Mouse (Mus musculus) heart, postnatal 14 days (tissue): ENCODE data around the gene Aknad1. TPM values are rescaled to one million over a fixed set of nuclear protein-coding genes. Genes with fewer than 3 reads are reported as not detected.
A peak's percentile ranks its signal among the peaks of the same experiment; 100 is the strongest.

Source experiments
- DNase-seq, 2 experiments: peaks; one replicate each; pipeline ENCODE4 v3.0.0; 2021 to 2022
- intact Hi-C: fragments of 180-260 bp; cut with DNase I; formaldehyde crosslinking; loops from one replicate; pipeline ENCODE4 v1.15.1; 2025
- total RNA-seq, 2 experiments: library from RNA; stranded (reverse); gene quantifications; 2 replicates each; pipeline ENCODE4 v1.2.3; 2021

The Aknad1 gene
- total RNA-seq, 2 experiments from 2014 or later = 0.07 TPM; not detected in 1

DNA sequence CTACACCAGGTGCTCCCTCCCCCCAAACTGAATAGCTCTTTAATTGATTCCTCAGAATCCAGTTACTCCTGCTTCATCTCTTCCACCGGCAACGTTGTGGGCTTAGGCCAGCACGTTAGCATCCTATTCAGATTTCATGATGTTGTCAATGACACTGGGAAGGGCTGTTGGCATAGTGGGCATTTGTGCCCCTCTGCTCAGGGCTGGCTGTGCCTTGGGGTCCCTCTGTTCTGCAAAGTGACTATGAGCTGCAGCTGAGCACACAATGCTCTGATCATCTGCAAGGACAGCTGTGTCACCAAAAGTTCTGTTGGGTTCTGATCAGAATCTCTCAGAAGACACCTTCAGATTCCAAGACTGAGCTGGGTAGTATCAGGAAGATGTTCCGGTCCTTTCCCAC, 4.6 kb downstream of the Aknad1 start:
- intact Hi-C loops = no loop called here
- DNase-seq = no peak

DNA sequence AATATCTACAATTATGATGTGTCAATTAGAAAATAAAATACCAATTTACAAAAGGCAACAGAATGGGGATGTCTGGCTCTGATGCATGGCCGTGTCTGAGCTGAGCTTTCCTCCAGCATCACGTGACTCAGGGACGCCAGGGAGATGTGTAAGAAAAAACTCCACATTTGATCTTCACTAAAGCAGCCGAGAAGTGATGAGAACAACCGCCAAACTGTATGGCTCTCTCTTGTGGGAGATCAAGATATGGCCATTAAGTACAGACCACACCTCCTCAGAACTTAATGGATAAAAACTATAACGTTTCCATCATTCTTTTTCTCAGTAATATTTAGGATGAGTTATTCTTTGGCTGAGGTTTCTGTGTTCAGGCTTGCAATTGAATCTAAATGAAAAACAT, 11.6 kb downstream of the Aknad1 start:
- no peak for DNase-seq
- intact Hi-C loops = no loop called here

DNA sequence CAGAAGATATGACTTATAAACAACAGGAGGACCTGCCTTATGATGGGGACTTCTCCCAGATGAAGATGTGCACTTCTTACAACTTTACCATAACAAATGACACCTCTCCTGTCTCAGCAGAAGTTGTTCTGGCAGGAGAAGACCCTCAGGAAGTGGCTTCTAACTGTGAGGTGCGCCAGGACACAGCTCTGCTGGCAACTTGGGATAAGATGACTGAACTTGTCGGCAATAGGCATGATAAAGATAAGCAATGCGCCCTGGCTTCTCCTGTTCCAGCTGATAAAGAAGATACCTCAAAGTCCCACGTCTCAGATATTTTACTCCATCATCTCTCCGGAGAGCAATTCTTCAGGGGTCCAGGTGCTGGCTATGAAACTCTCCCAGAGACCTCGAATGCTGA, 12.2 kb downstream of the Aknad1 start:
- DNase-seq = no peak
- intact Hi-C loops = no loop called here

DNA sequence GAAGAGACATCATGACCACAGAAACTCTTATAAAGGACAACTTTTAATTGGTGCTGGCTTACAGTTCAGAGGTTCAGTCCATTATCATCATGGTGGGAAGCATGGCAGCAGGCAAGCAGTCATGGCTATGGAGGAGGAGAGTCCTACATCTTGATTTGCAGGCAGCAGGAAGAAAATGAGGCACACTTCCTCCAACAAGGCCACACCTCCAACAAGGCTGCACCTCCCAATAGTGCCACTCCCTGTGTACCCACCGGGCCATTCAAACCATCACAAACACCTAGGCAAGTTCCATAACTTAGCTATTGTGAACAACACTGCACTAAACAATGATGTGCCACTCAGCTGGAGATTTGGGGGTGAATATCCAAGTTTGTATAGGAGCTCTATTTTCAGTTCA, 15.1 kb downstream of the Aknad1 start:
- no peak for DNase-seq
- intact Hi-C loops = no loop called here

DNA sequence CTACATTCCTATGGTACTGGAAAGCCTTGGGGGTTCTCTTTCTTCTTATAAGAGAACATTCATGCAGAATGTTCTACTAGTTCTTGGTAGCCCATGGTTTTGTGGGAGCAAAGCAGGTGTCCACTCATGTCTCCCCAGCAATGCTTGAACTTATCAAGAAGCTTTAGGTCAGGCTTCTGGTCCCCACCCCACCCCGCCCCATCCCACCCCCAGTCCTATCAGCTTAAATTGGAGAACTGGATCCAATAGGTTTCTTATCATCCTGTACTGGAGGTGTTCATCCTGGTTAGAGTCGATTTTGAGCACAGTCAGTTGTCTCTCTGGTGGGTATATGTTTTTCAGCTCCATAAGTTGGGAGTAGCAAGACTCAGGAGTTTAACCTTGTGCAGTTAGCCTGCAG, 16.1 kb downstream of the Aknad1 start:
- DNase-seq = no peak
- intact Hi-C loops = no loop called here

DNA sequence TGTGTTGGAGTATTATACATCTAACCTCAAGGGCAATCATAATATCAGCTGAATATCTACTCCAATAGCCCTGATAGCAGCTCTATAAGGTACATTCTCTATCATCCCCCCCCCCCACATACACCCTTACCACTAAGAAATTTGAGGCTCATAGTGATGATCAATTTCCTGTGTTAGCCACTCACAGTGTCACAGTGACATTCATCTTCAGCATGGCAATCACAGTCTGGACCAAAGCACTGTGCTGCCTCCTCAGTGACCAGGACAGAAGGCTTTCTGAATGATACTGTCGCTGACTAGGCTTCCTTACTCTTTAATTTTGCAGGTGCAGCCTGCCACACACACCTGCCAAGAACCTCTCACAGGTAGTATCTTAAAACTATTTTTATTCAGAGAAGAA, 16.7 kb downstream of the Aknad1 start:
- no peak for DNase-seq

DNA sequence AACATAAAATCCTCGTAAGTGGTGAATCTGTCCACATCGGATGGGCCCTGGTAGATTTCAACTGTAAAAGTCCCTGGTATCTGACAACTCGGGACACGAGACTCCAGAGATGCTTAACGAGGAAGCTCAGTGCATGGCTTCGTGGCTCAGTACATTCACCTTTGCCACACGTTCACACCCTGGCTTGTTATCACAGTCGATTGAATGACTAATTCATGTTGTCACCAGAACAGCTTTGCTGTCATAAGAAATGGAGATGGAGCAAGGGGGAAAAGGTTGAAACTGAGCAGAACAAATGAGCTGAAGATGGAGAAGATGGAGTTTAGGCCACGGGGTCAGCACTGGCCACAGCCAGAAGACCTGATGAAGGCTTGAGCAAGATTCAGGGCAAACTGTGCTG, 18.1 kb downstream of the Aknad1 start:
- intact Hi-C loops = no loop called here
- DNase-seq = no peak

More for the DNA sequence above, 16.7 kb downstream of the Aknad1 start:
- intact Hi-C loops = no loop called here

DNA sequence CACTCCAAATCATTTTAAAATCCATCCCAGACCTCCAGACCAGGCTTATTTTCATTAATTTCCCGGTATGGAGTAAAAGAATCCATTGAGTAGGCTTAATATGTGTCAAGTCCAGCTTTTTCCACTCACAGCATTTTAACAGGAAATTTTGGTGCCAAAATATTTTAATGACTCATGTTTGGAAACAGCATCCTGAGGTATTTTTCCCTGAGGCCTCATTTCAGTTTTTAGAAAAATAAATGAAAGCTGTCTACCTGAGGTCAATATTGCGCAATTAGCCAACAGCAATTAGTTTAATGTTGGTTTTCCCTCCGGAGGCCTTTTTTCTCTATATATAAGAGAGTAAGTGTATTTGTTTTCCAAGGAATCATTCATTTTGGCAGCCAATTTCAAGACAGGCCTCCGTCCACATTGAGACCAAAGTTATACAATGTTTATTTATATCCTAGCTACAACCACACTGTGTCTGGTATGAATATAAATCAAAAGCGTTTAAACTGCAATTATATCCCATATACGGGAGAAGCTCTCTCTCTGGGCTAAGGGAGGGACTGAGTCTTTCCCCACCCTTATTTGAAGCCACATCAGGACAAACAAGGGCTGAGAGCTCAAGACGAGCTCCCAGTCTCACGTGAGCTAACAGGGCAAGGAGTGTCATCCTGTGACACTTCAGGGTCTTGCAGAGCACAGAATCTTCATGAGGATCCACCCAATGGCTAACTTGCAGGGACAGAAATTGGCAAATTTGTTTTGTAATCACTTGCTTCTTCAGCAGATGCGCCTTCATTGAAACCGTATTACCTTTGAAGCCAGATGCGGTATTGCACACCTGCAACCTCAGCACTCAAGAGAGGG, 20.3 kb downstream of the Aknad1 start:
- intact Hi-C loops = no loop called here
- DNase-seq = no peak

DNA sequence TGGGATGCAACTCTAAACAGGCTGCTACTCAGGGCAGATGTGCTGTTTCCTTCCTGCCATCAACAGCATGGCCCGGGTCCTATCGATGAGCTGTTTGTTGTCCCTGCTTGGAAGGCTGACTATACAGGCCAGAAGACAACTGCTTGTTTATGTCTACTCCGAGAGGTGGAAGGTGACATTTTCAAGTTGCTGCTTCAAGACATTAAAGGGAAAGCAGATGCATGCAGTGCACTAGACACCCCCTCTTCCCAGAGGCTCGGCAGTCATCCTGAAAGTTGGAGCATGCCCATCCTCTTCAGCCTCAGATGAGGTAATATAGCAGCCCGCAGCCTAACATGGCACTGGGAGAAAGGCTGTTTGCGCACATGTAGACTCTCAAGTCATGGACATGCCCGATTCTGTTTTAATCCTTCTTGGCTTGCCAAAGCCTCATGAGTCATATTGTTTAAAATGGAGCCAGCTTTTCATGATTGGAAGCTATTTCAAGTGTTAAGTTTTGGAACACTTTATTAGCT, 23.2 kb downstream of the Aknad1 start:
- peak in 1 of 2 experiments; percentile 21 for DNase-seq
- intact Hi-C loops = no loop called here

DNA sequence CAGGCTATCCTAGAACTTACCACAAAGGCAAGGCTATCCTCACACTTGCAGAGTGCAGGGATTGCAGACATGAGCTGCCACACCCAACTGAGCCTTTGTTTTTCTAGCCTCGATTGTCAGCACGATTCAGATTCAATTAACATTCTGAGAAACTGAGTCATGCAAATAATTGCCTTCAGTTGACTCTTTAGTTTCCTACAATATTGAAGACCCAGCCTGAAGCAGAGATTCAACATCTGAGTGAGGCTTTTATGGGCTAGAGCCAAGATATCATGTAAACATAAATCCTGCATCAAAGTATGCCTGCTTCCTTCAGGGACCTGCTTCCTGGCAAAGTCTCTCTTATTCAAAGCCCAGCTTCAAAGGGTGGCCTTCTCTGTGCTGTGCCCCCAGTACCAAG, 24.2 kb downstream of the Aknad1 start:
- intact Hi-C loops = no loop called here

DNA sequence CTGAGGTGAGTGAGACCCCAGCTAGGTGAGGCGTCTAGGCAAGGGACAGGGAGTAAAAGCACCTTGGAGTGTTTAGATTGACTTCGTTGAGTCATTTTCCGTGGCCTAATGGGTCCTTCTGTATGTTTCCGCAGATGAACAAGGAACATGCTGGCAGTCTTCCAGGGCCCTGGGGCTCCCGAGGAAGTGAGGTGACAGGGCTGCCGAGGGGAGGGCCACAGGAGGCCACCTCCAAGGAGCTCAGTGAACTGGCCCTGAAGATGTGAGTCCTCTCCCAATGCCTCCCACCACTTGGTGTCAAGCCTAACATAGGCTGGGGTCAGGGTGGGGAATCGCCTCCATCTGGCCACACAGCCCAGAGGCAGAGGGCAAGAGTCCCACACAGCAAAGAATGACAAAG, 25.5 kb downstream of the Aknad1 start:
- intact Hi-C loops = no loop called here
- DNase-seq = no peak

More for the DNA sequence above, 24.2 kb downstream of the Aknad1 start:
- DNase-seq = no peak

DNA sequence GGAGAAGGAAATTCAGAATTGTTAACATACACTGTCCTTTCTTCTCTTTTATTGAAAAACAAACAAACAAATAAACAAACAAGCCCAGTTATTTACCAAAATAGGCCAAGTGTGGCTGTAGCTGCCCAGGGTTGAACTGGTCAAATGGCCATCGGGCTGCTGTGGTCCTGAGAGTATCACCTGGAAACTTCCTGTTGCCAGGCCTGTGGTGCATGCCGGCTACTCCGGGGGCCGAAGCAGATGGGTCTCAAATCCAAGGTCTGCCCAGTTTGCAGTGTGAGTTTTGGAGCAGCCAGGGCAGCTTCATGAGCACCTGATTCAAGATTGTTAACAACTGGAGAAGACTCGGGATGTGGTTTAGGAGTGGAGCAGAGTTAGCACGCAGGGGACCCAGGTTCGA, 26.0 kb downstream of the Aknad1 start:
- intact Hi-C loops = no loop called here
- no peak for DNase-seq

DNA sequence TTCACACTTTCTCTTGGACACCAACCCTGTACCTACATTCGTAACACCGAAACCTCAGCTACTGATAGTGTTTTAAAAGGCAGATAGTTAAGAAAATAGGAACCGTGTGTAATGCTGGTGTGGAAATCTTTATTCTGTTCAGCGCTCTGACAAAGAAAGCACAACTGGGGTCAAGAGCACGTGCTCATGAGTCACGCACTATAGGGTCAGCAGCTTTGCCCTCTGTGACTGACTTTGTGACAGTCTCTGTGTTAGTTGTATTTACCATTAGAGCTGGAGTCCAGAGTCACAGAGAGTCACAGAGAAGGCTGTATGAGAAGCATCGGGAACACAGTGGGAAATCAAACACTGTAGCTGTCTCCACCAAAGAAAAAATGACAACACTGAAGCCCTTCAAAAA, 27.5 kb downstream of the Aknad1 start:
- DNase-seq = no peak
- intact Hi-C loops = no loop called here

DNA sequence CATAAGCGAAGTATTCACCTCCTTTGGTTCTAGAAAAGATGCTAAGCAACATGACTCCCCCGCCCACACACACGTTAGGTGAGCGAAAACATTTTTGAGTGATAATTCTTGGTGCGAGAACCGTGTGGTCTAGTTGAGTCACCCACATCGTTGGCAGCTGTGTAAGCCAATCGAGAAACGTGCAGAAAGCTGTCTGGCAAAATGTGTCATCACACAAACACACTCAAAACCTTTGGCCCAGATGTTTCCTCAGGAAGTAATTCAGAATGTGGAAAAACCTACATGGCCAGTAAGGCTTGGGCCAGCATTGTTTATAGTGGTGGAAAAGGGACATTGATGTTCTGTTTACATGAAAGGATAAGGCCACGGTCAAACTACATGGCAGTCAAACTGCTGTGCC, 28.0 kb downstream of the Aknad1 start:
- peak in 1 of 2 experiments; percentile 32 for DNase-seq
- intact Hi-C loops = no loop called here

DNA sequence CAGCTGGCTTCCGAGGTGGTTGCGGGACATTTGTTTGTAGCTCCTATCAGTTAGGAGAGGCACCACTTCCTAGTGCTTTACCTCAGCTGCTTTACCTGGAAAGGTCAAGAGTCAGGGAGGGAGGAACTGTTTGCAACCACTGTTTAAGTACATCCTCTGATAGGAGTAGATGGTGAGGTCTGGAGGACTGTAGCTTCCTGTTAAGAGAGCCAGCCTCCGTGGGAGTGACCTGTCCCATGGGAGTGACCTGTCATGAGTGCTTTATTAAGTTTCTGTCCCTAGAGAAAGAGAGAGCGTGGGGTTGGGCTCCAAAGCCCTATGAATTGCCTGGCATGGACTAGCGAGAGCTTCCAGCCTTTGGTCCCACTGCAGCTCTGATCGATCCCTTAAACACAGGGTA, 30.1 kb downstream of the Aknad1 start:
- DNase-seq = no peak
- intact Hi-C loops = no loop called here

DNA sequence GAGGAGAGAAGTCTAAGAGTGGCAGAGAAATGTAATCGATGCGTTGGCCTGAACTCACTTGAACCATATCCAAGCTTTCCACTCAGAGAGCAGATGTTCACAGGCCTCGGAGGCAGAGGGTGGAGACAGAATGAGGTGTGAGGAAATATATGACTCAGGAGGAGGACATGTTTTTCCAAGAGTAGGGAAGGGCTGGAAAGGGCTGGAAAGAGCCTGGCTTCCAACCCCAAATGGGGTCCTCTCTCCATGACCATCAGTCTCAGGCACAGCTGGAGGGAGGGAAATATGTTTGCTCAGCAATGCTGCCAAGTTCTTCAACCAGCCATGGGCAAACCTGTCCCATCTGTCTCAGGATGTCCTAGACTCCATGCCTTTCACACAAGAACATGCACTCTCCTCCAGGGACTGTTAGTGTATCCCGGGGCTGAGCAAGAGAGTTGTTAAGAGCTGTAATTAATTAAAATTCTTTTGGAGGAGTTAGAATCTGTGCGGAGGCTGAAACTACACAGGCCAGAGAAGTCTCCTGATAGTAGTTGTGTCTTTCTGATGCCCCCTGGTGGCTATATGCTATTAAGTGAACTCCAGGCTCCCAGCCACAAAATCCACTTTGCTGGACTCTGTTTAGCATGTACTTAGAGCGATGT, 31.4 kb downstream of the Aknad1 start:
- intact Hi-C loops = loop anchor here (1.0 to 2.0 kb wide), 3 partner anchors 48 to 71 kb away; partner anchors contain the start of gene Gpsm2
- peak; percentile 54 to 79 for DNase-seq

DNA sequence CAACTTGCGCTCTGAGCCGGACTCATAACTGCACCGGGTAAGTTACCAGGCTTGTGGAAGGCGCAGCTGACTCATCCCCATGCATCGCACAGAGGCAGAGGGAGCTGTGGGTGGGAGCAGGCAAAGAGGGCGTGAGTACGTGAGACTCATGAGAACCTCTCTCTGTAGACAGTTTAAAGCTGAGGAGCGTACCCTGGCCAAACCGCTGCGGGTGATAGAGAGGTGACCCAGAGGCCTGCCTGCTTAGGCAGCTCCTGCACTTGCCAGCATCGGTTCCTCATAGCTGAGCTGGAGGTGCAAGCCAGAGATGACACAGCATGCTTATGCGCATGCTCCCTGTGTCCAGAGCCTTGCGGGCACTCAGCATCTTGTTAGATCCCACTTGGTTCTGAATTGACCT, 32.8 kb downstream of the Aknad1 start:
- intact Hi-C loops = no loop called here
- DNase-seq = no peak

DNA sequence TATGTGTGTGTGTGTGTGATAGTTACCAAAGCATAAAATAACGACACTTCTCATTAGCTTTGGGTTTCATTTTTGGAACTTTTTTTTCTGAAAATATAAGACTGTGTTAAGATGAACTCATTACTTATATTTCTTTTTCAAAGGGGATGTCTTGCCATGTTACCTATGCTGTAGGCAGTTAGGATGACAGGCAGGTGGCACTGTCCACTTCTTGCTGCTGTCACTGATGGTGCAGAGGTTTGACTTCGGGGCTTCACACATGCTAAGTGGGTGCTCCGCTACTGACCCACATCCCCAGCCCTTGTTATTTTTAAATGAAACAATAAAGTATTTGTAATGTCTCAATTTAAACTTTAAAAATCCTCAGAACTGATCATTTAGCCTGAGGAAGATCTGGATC, 33.4 kb downstream of the Aknad1 start:
- no peak for DNase-seq
- intact Hi-C loops = no loop called here

DNA sequence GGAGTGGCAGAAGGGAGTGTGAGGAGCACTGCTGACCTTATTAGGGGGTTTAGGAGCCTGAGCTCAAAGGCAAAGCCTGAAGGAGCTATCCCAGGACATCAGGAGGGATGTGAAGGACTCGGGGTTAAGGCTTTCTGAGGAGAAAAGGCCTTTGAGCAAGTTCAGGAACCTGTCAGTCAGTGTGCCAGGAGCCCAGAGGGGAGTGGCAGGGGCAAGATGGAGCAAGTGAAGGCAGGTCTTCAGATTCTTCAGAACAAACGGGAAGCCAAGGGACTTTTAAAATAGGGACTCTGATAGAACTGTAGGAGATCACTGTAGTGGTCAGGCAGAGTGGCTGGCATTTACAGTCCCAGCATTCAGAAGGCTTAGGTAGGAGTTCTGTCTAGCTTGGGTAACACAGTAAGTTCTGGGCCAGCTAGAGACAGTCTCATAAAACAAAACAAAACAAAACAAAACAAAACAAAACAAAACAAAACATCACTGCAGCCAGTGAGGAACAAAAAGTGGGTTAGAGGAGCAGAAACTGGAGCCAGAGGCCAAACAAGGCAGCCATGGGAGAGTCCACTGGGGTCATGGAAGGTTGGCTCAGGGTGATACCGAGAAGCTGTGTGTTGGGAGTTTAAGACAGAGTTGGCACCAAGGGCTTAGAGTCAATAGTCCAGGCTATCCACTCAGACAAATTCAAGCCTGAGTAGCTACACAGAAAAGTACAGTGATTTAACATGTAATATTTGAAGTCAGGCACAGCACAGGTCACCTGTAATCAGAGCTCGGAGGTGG, 39.5 kb downstream of the Aknad1 start:
- intact Hi-C loops = no loop called here
- DNase-seq = no peak

DNA sequence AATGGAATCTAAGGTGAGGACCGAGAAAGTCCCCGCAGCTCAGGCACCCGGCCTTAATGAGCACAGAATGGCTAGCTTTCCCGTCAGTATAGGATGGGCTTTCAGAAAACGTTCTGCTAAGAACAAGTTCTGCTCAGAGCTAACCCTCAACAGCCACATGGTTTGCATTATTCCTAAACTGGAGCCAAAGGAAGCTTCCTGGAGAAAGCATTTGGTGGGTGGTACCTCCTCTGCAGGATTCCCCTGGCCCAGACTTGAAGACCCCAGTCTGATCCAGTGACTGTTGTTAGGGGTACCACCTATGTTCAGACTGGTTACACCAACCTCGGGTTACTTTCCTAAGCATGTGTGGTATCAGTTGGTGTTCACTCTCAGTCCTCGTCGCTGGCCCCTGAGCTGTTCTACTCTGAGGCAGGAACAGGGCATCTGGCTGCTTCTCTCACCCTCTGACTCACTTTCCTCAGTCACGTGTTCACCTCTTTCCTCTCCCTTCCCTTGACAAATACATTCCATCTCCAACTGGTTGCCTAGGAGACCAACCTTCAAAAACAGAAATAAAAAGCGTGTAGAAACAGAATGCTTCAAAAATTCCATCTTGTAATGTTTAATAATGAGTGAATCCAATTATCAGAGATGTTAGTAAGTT, 41.9 kb downstream of the Aknad1 start:
- intact Hi-C loops = no loop called here
- peak in 1 of 2 experiments; percentile 47 for DNase-seq

DNA sequence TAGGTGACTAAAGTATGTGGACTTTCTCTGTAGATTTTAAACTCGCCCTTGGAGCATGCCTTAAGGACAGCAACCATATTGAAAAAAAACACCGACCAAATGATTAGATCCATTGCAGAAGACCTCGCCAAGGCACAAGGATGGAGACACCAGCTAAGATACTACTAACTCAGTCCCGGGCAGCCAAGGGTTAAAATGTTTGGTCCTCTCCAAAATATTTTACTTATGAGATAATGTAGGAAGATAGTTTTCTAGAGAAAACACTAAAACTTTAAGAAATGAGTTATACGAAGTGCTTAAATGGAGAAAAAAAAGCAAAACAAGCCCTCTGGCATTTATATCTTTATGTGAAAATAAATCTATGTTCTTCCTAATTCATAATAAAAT, 42.4 kb downstream of the Aknad1 start:
- peak in 1 of 2 experiments; percentile 45 for DNase-seq
- intact Hi-C loops = no loop called here
